Mouse (Mus musculus): ENCODE results near the gene Rbpjl.

- TF ChIP-seq GATA1 (IDR thresholded peaks at IDR 0.05; ENCODE audit: borderline replicate concordance, low read length) = no peak
- no peak for TF ChIP-seq CTCF (IDR thresholded peaks at IDR 0.05; ENCODE audit: low read depth, low read length)
- no peak for TF ChIP-seq POLR2AphosphoS5 (IDR thresholded peaks at IDR 0.05; ENCODE audit: insufficient replicate concordance, low read depth, low read length)
- no peak for TF ChIP-seq GATA2 (IDR thresholded peaks at IDR 0.05; ENCODE audit: borderline replicate concordance, low read depth, low read length)
- TF ChIP-seq TAL1 (conservative IDR thresholded peaks at IDR 0.05; ENCODE audit: low read depth, low read length) = no peak
Measured at GRCm38 (mm10) chr2:164445399-164446085, 42.6 kb downstream of the Rbpjl start.

Measured in G1E (cell line).